Mouse (Mus musculus): ENCODE measurements at regions not wholly inside any gene's neighbourhood (a gene's known extent, or its start where the extent isn't known, plus 50 kb on each side); places are given as distances from the start of the nearest gene placed in this dataset.

DNA sequence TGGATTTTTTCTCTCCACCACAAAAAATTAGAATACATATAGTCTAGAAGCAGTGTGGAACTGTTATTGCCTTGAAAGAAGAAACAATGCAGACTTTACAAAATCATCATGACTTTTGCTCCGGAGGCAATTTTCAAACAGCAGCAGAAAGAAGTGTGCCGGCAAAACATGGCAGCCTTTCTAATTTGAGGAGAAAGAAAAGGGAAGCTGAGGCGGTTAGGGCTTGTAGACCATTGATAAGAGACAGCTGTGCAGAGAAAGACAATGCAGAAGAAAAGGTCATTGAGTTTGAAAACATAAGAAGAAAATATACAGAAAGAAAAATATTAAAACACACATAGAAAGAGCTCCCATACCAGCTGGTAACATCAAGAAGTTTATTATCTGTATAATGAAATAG, 54.1 kb upstream of the Hoxc13 start:
- Histone ChIP-seq H3K36me3 (no peaks in the 10 kb centered on the region), H3K27ac (replicated peaks) (no peak overlapping the region), H3K27me3 (ENCODE audit: low read depth, poor library complexity, severe bottlenecking) (no peaks in the 10 kb centered on the region), H3K4me3 (no peak overlapping the region), H3K4me1 (no peaks in the 10 kb centered on the region), H3K9me3 (replicated peaks) (no peaks in the 10 kb centered on the region)
- WGBS: 91% methylated on average over 3 of the region's 3 CpGs
- DNase-seq (ENCODE audit: low spot score): no peak

All from midbrain, embryonic 10.5 days (tissue).